Mouse (Mus musculus): ENCODE data around the gene Ddx52. TPM values are rescaled to one million over a fixed set of nuclear protein-coding genes. Genes with fewer than 3 reads are reported as not detected.

Gene Ddx52
- total RNA-seq, 2 experiments from 2014 or later = 10.2 to 10.3 TPM

Other genes with a start within 250 kb of the Ddx52 start
- gene Wfdc17, start 238.1 kb upstream of the Ddx52 start, total RNA-seq (2021) = 1 to 10 TPM; 3.8 to 4.1 TPM
- gene Wfdc18, start 233.0 kb upstream of the Ddx52 start, total RNA-seq (2021) = not detected
- gene Wfdc21, start 195.1 kb upstream of the Ddx52 start, total RNA-seq (2021) = not detected
- gene Heatr6, start 188.4 kb upstream of the Ddx52 start, total RNA-seq (2021) = 1 to 10 TPM; 5.5 to 6.5 TPM
- under 1 TPM in 1 of 2 experiments, not detected in 1; 0.21 TPM for gene Hnf1b, start 92.0 kb upstream of the Ddx52 start, total RNA-seq (2021)
- gene Synrg, start 22.4 kb downstream of the Ddx52 start, total RNA-seq (2021) = 10 to 100 TPM; 26.7 to 31.0 TPM
- gene Dusp14, start 127.2 kb downstream of the Ddx52 start, total RNA-seq (2021) = under 1 TPM in 1 of 2 experiments, not detected in 1; 0.44 TPM
- gene Tada2a, start 187.5 kb downstream of the Ddx52 start, total RNA-seq (2021) = 1 to 10 TPM; 6.6 to 8.3 TPM
- gene Acaca, start 187.6 kb downstream of the Ddx52 start, total RNA-seq (2021) = 10 to 100 TPM; 22.9 to 70.7 TPM
- not detected for gene Gm11437, start 225.4 kb downstream of the Ddx52 start, total RNA-seq (2021)